Mouse (Mus musculus) E14TG2a.4 (cell line): Measurements from ENCODE around the gene Prkag3.

Source experiments
- CTCF ChIP-seq: conservative IDR thresholded peaks from 2 replicates; pipeline ENCODE4 v1.5.1; 2014; ENCODE audit warnings: low read length
- NANOG ChIP-seq: IDR thresholded peaks from 2 replicates; pipeline ENCODE4 v1.6.1; 2014; ENCODE audit warnings: borderline replicate concordance, low read length, mixed read lengths

DNA sequence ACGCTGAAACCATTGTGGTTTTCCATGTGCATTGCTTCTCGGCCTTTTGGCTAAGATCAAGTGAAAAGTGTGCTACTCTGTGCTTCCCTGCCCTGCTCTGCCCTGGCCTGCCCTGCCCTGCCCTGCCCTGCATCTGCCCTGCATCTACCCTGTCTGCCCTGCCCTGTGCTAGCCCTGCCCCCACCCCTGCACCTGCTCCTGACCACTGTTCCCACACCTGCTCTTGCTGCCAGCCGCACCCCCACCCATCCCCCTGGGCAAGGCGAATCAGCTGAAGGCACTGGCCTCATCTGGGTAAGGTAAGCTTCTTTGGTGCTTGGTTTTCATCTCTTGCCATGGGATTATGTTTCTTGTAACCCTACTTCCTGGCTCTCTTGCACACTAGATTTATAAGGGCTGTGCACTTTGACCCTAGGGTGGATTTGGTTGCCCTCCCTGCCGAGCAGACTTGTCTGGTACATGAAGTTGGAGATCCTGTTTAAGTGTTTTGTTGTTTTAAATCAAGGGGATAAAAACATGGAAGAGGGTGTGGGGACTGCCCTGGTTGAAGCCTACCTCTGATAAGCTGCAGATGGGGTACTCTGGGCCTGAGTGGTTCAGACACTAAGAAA lies 5.3 kb upstream of the Prkag3 start:
- no peak for TF ChIP-seq CTCF
- TF ChIP-seq NANOG, result no peak
